Mouse (Mus musculus): ENCODE measurements around the gene 2210418O10Rik. TPM values are rescaled to one million over a fixed set of nuclear protein-coding genes. Genes with fewer than 3 reads are reported as not detected.

Gene 2210418O10Rik
- 1.7 TPM for total RNA-seq (2023)

DNA sequence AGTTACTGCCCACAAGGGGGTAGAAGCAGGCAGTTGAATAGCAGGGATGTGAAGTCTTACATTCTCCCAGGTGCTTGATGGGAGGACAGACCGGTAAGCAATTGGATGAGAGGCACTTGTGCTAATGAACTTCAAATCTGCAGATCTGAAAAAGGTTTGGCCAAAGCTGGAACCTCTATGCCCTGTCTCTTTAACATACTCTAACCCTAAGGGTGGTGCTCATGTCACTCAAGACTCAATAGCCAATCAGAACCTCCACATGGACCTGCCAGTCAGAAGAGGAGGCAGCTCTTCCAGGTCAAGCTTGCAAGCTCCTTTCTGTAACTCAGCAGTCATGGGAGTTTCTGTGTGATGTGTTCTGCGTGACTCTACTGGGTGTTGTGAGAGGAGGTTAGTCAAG, at the start of gene 2210418O10Rik:
Gene 2210418O10Rik (plus strand): TSS at position 301 of the 400 bp plus-strand sequence.

Other genes with a start within 250 kb of the 2210418O10Rik start
- gene Gm2004, start 76.7 kb upstream of the 2210418O10Rik start, total RNA-seq (2023) = 2.2 TPM
- not detected for gene Gm11009, start 92.9 kb downstream of the 2210418O10Rik start, total RNA-seq (2023)
- 4.6 TPM for gene Gm14435, start 197.0 kb downstream of the 2210418O10Rik start, total RNA-seq (2023)

Data from CD4-positive naive resting alpha-beta T cell, adult 57 days (primary cell).